Mouse (Mus musculus) telencephalon, adult 2 months (tissue): Measurements from ENCODE around the gene Slc17a8.
"Not testable (repeated sequence)": the region's sequence is repeated elsewhere in the genome, so short reads cannot be mapped to it uniquely, and the experiment has no call there.

ENCODE experiments used
- DNase-seq: peaks from one replicate; pipeline ENCODE4 v3.0.0-alpha.2; 2011; ENCODE audit warnings: low read depth, low spot score

The Slc17a8 gene

DNA sequence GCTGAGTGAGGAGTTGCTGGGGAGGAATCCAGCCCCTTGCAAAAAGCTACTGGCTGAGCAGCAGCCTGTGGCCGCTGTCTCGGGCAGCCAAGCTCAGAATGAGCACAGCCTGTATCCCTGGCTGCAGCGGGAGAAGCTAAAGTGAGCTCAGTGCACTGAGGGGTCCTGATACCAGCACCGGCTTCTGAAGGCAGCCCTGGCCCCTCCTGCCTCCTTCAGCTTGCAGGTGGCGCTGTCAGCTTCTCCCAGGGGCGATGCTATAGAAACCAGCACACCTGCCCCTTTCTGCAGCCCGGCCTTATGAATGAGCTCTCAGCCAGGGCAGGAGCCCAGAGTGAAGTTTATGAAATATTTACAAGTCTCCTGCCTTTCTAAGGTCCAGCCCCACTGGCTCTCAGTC lies at the start of gene Slc17a8:
TSS of gene Slc17a8 (minus strand) at position 125 of the 400 bp plus-strand sequence.
- no peak for DNase-seq

DNA sequence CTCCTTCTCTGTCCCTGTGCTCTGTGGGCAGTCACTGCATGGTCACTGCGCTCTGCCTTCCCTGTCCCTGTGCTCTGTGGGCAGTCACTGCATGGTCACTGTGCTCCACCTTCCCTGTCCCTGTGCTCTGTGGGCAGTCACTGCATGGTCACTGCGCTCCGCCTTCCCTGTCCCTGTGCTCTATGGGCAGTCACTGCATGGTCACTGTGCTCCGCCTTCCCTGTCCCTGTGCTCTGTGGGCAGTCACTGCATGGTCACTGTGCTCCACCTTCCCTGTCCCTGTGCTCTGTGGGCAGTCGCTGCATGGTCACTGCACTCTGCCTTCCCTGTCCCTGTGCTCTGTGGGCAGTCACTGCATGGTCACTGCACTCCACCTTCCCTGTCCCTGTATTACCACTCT lies 49.3 kb upstream of the Slc17a8 start:
- DNase-seq, result not testable (repeated sequence)

DNA sequence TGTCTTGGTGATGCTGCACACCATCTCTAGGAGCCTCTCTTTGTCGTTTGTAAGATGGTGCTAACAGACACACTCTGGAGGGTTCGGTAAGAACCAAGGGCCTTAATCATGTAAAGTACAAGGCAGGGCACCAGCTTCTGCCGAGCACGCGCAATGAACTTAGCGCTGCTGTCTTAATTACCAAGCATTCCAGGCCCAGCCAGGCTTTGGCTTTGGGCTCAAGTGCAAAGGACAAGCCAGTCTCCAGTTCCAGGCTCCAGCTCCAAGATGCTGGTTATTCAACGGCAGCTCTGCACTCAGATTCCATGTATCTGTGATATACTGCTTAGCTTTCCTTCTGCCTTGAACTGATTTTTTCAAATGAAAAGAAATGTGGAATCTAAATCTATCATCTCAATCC lies 46.5 kb upstream of the Slc17a8 start:
- no peak for DNase-seq

DNA sequence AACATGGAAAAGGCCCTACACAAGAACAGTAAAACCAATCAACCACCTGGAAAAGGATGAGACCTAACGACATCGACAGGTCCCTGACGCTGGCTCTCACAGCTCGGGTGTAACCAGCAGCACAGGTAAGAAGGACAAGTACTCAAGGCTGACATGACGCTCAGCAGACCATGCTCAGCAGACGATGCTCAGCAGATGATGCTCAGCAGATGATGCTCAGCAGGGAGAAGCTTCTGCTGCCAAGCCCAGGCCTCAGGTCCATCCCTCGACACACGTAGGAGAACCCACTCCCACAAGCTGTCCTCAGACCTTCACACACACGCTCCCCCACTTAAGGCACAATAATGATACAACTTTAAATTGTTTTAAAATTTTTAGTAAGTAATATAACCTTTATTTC lies 44.6 kb upstream of the Slc17a8 start:
- DNase-seq, result no peak

GRCm38 (mm10) chr10:89664977-89665645 lies 44.1 kb upstream of the Slc17a8 start:
- no peak for DNase-seq

- DNase-seq, result no peak
These were observed 35.3 kb upstream of the Slc17a8 start for GRCm38 (mm10) chr10:89656366-89656765.

GRCm38 (mm10) chr10:89652912-89653311 lies 31.9 kb upstream of the Slc17a8 start:
- peak; percentile 31 for DNase-seq

GRCm38 (mm10) chr10:89651691-89652090 lies 30.6 kb upstream of the Slc17a8 start:
- DNase-seq, result no peak

DNA sequence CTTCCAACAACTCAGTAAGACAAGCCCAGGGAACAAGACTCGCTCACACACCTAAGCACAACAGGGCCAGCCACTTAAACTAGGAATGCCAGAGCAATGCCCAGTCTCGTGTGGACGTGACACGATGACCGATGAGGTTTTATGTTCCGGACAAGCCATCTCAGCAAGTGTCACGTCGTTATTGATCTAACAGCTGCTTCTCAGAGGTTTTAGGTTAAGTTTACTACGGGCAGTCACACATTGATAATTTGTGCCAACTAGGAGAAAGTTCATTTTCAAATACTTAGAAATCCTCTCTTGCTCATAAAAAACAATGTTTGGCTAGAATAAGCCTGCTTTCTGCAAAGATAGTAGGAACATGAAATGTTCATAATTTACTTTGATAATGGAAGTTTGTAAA lies 25.9 kb upstream of the Slc17a8 start:
- DNase-seq, result no peak

DNA sequence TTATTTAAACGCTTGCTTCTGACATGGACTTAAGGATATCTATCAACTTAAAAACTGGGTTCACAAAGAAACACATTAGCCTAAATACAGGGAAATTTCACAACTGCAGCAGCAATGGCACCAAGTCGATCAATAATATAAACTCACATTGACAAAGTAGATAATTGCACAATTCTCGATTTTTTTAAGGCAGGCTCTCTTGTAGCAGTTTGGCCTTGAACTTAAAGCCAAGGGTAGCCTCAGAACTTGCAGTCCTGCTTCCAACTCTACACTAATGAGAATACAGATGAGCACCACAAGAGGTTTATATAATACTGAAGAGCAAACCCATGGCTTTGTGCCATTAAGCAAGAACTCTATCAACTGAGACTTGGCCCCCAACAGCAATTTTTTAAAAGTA lies 15.9 kb upstream of the Slc17a8 start:
- no peak for DNase-seq

GRCm38 (mm10) chr10:89635018-89635417 lies 14.0 kb upstream of the Slc17a8 start:
- DNase-seq, result peak; percentile 42

- no peak for DNase-seq
These were observed 12.8 kb upstream of the Slc17a8 start for GRCm38 (mm10) chr10:89633736-89634426.

- DNase-seq, result no peak
These were observed 12.1 kb upstream of the Slc17a8 start for GRCm38 (mm10) chr10:89633121-89633520.

DNA sequence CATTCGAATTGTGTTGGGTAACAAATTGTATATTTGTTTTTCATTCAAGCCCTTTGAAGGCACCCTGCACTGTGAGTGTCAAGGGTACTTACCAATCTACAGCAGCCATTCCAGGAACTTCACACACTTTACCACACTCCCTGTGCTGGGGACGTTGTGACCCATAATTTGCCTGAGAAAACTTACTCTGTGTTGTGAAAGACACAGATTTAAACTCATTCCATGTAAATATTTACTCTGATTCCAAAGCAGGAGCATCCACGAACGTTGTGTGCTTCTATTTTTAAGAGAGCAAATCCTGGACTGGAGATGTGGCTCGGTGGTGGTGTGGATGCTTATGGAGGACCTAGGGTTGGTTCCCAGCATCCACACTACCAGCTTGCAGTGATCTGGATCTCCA lies 10.8 kb upstream of the Slc17a8 start:
- no peak for DNase-seq

DNA sequence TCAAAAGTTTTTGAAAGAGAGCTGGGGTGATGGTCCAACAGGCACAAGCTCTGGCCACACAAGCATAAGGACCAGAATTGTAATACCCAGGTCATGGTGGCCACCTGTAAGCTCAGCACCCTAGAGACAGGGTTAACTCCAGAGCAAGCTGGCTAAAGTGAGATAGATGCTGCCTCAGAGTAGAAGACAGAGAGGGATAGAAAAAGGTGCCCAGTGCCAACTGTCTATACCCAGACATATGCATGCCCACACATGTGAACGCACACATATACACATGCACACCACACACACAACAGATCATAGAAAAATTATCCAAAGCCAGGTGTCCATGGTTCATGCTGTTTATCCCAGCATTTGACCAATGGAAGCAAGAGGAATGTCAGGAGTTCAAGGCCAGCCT lies 9.5 kb upstream of the Slc17a8 start:
- no peak for DNase-seq

DNA sequence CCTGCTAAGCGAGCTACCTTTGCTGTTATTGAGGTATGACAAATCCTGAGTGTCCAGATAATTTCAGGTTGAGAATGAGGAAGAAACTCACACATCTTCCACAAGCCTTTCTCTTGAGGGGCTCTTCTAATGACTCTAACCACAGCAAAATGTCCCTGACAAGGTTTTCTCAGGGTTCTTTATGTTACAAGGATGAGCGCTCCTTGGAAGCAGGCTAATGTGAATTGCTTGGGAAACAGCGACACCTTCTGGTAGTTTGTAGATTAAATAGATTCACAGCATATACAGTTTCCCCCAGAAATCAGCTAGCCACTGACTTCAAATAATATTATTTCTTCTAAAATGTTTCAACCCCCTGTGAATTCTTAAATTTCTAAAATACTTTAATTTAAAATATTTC lies 9.0 kb upstream of the Slc17a8 start:
- DNase-seq, result peak; percentile 44

DNA sequence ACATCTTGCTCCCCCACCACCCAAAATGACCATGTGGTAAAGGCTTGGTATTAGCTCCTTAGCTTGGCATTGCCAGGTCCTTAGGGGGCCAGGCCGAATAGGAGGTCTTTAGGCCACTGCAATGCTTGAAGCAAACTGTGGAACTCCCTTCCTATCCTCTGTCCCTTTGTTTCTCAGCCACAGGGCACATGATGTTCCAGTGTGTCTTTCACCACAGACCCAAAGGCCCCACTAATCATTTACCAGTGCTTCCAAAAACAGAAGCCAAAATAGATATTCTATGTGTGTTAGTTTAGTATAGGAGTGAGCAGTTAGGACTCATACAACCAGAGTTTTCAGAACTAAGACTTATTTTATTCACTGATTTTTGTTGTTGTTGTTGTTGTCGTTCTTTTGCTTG lies 5.7 kb upstream of the Slc17a8 start:
- no peak for DNase-seq

DNA sequence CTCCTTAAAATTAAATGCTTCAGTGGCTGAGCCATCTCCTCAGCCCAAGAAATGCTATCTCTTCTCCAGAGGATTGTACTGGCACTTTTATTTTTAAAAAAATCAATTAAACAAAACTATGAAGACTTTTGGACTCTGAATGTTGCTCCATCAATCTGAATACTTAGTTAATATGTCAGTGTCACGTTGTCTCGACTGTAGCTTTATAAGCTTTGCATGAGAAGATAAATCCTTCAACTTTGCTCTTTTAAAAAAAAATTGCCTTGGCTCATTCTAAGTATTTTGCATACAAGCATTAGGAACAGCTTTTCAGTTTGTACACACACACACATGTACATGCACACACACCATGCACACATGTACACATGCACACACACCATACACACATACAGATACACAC lies 3.1 kb upstream of the Slc17a8 start:
- no peak for DNase-seq

GRCm38 (mm10) chr10:89599311-89599710 lies 21.7 kb downstream of the Slc17a8 start:
- DNase-seq, result peak; percentile 8

DNA sequence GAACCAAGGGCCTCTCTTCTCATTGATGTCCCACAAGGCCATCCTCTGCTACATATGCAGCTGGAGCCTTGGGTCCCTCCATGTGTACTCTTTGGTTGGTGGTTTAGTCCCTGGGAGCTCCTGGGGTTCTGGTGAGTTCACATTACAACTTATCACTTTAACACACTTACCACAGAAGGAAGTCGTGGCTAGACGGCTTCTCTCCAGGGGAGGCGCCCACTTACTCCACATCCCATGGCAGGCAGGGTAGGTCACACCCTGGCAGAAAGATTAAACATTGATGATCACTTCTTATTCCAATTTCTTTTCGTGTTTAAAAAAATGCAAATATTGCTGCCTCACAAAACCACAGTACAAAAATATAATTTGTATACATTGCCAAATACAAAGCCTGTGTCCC lies 23.8 kb downstream of the Slc17a8 start:
- no peak for DNase-seq

DNA sequence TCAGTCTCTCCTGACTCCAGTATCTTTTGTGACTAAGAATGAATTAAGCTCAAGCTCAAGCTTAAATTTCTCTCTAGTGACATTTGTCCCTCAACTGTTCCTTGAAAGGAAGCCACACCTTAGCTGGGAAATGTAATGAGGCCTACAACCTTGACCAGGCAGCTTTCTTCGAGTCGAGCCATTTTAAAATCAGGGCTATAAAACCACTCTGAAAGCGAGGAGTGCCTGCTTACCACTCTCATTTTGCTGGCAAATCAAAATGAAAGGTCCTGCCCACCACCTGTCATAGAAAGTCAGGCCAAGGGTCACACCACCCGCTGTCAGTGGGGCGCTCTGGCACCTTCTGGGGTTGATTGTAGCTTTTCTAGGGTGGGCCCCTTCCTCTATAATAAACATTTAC lies 25.1 kb downstream of the Slc17a8 start:
- no peak for DNase-seq

GRCm38 (mm10) chr10:89595514-89595913 lies 25.5 kb downstream of the Slc17a8 start:
- no peak for DNase-seq

GRCm38 (mm10) chr10:89594309-89594708 lies 26.7 kb downstream of the Slc17a8 start:
- DNase-seq, result no peak
